Mouse (Mus musculus): Measurements from ENCODE around the gene Zfp119b.
"Not testable (repeated sequence)": the region's sequence is repeated elsewhere in the genome, so short reads cannot be mapped to it uniquely, and the experiment has no call there.

Zfp119b gene

DNA sequence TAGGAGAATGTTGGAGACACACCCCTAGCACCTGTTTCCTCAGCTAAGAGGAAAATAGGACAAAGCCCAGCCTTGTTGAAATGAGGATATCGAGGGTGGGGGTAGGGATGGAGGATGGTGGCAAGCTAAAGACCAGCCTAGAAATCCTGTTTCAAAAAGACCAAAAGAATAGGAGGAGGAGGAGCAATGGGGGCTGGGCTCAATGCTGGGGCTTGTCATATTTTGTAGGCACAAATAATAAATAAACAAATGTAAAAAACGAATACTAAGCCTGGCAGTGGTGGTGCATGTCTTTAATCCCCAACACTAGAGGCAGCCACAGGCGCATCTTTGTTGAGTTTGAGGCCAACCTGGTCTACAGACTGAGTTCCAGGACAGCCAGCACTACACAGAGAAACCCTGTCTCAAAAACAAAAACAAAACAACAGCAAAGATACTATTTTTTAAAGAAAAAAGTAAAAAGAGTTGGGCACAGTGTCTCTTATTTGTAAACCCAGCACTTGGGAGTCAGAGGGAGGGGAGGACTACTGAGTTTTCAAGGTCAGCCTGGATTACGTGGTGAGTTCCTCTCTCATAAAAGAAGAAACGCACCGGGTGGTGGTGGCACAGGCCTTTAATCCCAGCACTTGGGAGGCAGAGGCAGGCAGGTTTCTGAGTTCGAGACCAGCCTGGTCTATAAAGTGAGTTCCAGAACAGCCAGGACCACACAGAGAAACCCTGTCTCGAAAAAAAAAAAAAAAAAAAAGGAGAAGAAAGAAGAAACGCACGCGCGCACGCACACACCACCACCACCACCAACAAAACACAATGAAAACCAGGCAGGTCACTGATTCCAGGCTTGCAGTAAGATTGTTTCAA lies 8.7 kb upstream of the Zfp119b start:
- no peak for DNase-seq (ENCODE audit: low read depth)

DNA sequence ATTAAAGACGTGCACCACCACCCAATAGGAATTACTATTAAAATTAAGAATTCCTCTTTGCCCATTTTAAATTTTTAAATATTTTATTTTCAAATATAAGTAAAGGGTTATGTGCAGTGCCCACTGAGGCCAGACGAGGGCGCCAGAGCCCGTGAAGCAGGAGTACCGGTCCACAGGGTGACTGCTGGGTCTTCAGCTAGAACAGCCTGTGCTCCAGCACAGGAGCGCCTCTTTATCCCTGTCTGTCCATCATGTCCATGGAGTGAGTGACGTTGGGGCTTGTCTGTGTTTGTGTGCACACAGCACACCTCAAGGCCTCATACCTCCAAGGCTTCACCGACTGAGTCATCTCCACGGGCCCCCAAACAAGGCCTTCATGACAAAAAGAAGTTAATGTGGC lies 7.9 kb upstream of the Zfp119b start:
- DNase-seq (ENCODE audit: low read depth): peak; percentile 84

DNA sequence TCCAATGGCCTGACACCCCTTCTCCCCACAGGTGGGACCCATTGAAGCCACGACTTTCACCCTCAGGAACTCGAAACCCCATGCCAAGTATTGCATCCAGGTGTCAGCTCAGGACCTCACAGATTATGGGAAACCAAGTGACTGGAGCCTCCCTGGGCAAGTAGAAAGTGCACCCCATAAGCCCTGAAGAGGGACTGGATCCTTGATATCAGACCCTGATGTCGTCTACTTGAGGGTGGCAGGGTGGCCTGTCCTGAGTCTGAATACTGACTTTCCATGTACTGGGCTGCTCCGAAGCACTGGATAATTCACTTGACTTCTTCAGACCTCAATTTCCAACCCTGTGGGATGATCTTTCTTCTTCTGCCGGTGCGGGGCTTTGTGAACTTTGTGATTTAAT lies 7.3 kb upstream of the Zfp119b start:
- DNase-seq (ENCODE audit: low read depth): no peak

DNA sequence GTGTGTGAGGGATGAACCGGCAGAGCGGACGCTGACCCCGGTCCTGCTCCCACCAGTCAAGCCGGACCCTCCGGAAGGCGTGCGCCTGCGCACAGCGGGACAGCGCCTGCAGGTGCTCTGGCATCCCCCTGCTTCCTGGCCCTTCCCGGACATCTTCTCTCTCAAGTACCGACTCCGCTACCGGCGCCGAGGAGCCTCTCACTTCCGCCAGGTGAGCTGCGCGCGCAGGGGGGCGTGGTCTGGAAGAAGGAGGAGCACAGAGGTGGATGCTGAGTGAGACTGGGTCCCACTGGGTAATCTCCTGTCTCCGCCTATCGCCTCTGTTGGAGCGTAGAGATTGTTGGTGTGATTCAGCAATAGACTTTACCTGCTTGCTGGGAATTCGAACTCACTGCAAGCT lies 6.8 kb upstream of the Zfp119b start:
- DNase-seq (ENCODE audit: low read depth): no peak

DNA sequence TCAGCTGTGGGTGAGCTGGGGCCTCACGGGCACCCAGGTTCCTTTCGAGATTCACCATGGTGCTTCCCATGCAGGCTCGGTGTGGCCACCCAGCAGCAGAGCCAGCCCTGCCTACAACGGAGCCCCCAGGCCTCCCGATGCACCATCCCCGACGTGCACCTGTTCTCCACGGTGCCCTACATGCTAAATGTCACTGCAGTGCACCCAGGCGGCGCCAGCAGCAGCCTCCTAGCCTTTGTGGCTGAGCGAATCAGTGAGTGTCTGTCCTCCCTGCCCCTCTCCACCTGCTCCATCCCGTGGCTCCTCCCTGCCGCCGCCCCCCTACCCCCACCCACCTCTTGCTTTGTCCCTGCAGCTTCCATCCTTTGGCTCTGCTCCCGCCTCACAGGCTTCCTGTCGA lies 4.9 kb upstream of the Zfp119b start:
- DNase-seq (ENCODE audit: low read depth): no peak

DNA sequence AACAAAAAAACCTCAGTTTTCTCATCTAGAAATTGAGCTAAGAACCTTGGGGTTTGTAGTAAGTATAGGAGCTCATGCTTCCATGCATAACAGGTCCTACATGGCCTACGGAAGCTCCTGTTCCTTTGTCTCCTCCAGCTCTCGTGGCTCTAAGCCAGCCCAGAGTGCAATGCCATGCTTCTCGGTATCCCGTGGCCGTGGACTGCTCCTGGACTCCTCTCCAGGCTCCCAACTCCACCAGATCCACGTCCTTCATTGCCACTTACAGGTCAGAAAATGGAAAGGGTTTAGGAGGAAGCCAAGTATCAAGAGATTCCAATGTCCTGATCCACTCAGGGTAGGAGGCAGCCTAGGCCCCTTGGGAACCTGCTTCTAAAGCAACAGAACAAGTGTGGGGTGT lies 4.5 kb upstream of the Zfp119b start:
- DNase-seq (ENCODE audit: low read depth): no peak

DNA sequence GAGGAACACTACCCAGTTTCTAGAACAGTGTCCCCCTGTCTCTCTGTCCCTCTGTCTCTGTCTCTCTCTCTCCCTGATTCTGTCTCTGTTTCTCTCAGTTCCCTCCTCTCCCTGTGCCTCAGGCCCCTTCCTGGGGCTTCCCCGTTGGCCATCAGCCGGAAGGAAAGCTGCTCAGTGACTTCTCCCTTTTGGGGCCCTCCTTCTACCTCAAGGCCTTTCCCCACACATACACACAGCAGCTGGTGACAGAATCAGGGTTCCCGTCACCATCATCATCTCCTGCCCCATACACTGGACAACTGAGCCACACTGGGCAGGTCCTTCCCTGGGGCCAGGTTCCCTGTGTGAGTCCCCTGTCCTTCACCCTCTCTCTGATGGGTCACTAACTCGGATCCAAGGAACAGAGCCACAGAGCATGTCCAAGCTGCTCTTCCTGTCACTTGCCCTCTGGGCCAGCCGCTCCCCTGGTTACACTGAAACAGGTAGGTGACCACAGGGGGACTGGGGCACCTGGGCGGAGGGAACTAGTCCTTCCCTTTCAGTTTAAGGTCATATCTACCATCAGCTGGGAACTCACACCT lies 3.2 kb upstream of the Zfp119b start, which contains the start of gene Ebi3:
Gene Ebi3 (plus strand): TSS at position 194 of the 581 bp plus-strand sequence.
- DNase-seq (ENCODE audit: low read depth): no peak

DNA sequence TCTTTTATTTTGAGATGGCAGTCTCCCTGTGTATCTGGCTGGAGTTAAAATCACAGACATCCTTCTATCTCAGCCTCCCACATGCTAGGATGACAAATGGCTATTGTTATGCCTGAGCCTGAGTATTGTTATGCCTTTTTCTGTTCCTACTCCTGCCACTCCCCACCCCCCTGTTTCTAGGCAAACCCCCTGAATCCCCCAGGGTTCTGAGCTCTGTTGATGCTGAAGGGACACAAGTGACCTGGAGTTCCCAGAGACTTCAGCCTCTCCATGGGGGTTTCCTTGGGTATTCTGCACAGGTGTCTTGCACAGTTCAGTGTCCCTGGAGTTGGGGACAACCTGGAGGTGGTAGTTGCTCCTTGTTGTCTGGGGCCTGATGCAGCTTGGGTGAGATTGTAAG lies 2.7 kb upstream of the Zfp119b start:
- DNase-seq (ENCODE audit: low read depth): no peak

DNA sequence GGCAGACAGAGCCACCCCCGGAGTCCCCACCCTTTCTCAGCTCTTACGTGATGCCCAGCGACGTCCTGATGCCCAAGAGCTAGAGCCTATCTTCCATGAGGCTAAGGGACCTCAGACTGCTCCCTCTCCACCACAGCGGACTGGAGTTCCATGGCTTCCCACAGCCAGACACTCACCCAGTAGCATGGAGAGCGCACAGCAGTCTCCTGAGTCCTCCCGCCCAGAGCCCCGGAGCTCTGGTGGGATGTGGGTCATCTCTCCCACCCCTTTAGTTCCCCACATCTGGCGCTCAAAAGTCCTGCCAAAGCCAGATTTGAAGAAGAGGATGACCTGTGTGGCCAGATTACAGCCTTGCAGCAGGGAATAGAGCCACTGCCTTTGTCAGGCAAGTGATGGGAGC lies 1.3 kb upstream of the Zfp119b start:
- DNase-seq (ENCODE audit: low read depth): no peak

DNA sequence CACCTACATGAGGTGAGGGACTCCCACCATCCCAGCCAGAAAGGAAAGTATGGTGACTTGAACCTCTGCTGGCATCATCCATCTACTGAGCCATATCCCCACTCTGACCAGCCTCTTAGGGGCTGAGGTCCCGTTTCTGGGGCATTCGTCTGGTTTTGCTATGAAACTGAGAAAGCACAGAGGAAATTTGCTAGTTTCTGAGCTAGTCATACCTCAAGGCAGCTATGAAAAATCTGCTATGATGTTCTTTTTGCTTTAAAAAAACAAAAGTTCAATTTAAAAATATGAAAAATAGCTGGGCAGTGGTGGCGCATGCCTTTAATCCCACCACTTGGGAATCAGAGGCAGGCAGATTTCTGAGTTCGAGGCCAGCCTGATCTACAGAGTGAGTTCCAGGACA lies 653 bp downstream of the Zfp119b start:
- no peak for DNase-seq (ENCODE audit: low read depth)

DNA sequence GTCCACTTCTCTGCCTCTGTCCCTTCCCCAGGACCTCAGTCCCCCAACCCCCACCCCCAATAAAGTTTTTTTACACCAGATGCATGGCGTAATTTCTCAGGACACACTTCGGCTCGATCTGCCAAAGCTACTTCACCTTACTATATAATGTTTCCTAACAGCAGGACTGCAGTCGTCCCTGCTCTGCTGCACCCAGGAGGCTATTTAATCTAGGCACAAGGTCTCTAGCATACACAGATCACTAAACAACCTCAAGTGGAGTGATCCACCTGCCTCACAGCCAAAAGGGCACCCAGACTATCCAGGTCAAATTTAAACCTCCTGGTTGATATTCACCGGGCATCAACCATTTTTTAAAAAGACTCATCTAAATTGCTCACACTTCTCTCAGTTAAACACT lies 3.6 kb downstream of the Zfp119b start:
- DNase-seq (ENCODE audit: low read depth): no peak

DNA sequence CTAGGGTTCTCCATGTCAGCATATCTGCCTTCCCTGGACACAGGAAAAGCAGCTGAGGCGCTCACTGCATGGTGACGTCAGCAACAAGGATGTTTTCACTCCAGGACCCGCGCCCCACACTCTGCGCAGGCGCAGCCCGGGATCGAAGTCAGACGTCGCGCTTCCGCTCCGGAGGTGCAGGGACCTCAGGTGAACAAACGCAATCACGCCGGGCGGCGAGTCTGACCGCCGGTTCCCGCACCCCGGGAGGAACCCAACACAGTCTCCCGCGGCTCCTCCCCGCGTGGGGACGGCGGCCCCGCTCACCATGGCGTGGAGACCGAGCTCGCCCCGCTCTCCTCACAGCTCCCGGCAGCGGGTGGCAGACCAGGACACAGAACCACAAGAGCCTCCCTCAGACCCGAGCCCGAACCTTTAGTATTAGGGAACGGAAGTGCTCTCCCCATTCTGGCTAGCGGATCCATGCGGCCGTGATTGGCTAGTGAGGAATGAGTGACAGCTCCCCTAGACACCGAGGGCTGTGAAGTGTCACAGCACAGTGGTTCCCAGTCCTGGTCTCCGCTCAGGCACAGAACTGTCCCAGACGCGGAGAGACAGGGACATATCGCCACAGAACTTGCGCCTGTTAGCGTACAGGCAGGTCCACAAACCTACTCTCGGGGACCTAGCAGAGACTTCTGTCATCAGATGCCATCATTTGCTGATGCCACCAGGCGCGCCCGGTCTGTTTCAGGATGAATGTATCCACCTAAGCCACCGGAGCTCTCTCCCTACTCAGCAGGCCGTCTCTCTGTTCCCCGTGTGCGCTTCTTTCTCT lies 4.2 kb downstream of the Zfp119b start:
- DNase-seq (ENCODE audit: low read depth): peak; percentile 79

DNA sequence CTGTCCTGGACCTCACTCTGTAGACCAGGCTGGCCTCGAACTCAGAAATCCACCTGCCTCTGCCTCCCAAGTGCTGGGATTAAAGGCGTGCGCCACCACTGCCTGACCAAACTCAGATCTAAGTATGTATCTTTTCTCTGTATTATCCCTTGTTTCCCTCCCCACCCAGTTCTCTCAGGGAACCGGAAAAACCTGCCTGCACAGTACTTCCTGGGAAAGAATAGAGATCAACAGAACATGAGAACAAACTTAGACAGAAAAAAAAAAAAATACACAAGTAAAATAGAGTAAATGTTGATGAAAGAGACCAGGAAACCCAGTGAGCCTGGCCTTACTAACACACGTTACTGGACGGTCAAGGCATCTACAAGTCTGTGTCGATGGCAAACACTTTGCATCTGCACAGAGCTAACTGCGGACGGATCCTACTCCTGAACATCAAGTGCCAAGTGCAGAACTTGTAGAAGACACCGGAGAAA lies 4.9 kb downstream of the Zfp119b start:
- not testable (repeated sequence) for DNase-seq (ENCODE audit: low read depth)

DNA sequence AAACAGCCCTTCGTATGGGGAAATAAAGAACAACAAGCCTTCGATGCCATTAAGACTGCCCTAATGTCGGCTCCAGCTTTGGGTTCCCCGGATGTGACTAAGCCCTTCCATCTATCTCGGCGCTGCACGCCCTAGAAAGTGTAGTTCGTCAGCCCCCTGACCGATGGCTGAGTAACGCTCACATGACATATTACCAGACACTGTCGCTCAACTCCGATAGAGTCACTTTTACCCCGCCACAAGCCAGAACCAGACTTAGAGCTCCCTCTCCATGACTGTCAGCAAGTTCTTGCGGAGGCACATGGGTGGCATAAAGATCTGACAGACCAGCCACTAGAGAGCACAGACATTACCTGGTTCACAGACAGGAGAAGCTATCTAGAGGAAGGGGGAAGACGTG lies 16.1 kb downstream of the Zfp119b start:
- DNase-seq (ENCODE audit: low read depth): no peak

DNA sequence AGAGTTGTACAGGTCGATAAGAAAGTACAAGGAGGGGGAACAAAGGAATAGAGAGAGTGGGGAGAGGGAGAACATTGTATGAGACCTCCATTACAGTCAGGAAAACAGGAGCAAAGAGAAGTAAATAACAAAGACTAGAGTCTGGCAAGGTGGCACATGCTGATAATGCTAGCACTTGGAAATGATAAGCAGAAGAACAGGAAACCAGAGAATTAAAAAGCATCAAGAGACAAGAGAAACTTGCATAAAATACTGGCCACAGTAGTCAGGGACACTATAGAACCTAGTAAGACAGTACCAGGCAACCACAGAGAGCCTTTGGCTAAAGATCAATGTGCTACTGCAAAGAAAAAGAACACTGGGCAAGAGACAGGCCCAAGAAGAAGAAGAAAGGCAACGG lies 16.7 kb downstream of the Zfp119b start:
- DNase-seq (ENCODE audit: low read depth): no peak

DNA sequence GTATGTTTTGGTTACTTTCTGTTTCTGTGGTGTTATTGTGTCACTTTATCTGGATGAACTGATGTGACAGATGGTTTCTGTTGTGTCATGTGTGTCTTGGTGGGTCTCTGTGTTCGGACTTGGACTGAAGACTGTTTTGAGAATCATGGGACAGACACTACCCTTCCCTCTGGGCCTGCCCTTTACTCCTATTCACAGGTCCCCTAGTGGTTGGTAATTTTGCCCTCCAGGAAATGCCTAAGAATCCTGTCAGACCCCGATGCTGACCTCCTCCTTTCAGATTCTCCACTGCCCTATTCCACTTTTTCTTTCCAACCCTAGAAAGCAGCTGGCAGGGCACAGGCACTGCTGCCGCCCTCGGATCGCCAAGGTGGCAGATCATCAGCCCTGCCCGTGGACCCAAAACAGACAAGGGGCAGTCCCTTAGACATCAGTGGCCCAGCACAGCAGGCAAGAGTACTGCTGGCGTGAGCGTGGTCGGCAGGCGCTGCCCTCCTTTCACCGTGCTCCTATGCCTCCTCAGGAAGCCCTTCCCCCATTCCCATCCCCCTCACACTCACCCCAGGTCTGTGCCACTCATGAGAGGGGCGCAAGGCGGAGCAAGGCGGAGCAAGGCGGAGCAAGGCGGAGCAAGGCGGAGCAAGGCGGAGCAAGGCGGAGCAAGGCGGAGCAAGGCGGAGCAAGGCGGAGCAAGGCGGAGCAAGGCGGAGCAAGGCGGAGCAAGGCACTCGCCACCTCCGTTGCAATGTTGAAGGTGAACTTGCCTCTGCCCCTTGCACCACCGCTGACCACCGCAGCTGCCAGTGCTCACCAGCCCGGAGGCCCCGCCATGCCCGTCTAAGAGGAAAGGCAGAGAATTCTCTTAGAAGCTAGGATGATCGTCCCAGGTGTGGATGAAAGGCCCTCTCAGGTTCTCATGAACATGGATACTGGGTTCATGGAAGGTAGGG lies 17.5 kb downstream of the Zfp119b start:
- peak; percentile 85 for DNase-seq (ENCODE audit: low read depth)

DNA sequence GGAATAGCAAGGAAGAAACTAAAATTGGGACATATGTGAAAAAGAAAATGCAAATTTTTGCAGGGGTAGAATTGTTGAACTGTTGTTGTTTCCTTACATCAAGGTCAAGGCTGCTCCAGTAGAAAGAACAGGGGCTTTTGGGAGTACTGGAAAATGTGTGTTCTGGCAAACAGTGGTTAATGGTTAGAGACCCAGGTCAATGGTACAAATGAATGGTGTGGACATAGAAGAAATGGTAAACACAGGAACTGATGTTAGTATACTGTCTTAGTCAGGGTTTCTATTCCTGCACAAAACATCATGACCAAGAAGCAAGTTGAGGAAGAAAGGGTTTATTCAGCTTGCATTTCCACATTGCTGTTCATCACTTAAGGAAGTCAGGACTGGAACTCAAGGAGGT lies 42.6 kb downstream of the Zfp119b start:
- no peak for DNase-seq (ENCODE audit: low read depth)

DNA sequence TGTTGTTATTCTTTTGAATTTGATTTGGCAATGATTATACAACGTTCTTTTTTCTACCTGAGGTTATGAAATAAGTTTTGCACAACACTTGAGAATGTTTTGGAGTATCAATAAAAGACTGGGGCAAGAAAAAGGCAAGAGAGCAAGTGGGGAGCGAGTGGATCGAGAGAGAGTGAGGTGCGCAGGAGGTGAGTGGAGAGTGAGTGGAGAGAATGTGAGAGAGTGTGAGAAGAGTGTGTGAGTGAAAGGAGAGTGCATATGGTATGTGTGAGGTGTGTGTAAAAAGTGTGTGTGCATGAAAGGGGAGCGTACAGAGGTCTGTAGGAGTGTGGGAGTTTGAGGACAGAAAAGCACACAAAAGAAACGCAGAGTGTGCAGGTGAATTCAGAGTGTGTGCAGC lies 45.2 kb downstream of the Zfp119b start:
- no peak for DNase-seq (ENCODE audit: low read depth)

DNA sequence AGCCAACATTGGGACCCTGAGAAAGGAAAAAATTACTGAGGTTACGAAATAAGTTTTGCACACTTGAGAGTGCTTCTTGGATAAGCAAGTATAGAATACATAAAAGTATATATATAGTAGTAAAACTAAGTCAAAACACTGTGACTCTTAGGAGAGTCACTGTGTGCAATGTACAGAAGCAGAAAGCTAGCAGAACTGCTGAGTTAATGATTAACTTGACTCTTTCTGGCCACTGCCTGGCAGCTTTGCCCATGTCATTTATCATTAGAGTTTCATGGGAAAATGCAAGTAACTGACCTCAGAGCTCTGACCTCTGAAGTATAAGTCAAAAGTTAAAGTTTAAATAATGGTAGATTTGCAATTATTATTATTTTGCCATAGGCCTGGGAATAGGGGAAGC lies 45.6 kb downstream of the Zfp119b start:
- DNase-seq (ENCODE audit: low read depth): no peak

DNA sequence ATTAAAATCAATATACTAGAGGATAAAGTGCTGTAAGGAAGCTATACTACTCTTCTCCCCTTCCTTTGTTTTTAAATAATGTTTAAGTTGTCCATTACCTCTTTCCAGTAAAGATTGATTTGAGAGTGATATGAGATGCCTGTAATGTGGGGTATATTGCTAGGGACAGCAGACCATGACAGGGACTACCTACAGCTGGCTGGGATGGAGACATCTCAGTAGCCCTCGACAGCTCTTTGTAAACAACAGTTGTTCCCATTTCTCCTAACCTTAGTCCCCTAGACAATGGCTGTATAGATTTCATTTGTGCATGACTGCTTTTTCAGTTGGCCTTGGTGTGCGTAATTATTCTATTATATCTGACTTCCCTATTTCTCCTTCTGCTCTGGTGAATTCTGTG lies 46.2 kb downstream of the Zfp119b start:
- no peak for DNase-seq (ENCODE audit: low read depth)

DNA sequence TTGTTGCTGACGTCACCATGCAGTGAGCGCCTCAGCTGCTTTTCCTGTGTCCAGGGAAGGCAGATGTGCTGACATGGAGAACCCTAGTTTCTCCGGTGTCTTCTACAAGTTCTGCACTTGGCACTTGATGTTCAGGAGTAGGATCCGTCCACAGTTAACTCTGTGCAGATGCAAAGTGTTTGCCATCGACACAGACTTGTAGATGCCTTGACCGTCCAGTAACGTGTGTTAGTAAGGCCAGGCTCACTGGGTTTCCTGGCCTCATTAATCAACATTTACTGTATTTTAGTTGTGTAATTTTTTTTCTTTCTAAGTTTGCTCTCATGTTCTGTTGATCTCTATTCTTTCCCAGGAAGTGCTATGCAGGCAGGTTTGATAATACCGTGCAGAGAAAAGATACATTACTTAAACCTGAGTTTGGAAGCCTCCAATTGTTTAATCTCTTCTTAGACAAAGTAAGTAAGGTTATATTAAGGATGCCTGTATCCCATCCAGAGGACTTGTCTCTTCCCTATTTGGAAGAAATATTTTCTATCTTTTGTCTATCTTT lies 56.8 kb downstream of the Zfp119b start:
- DNase-seq (ENCODE audit: low read depth): peak; percentile 58

Data from naive thymus-derived CD4-positive, alpha-beta T cell, adult 2 months (primary cell).